Mouse (Mus musculus) C2C12 (cell line): ENCODE measurements around the gene Tnfaip2.

Experiments
- CEBPB ChIP-seq: IDR thresholded peaks from one replicate; pipeline ENCODE4 v1.6.1; 2011; ENCODE audit warnings: low read depth, mild to moderate bottlenecking, control low read depth, moderate library complexity
- CTCF ChIP-seq: IDR thresholded peaks from one replicate; pipeline ENCODE4 v1.5.1; 2011; ENCODE audit not compliant: control insufficient read depth, insufficient read depth, insufficient read length
- MAX ChIP-seq: IDR thresholded peaks from one replicate; pipeline ENCODE4 v1.6.1; 2011; ENCODE audit warnings: mild to moderate bottlenecking, control low read depth
- MYOD1 ChIP-seq: IDR thresholded peaks from one replicate; pipeline ENCODE4 v1.6.1; 2011; ENCODE audit warnings: low read depth; ENCODE audit not compliant: control insufficient read depth, insufficient read length
- MYOG ChIP-seq: IDR thresholded peaks from one replicate; pipeline ENCODE4 v1.6.1; 2011; ENCODE audit not compliant: control insufficient read depth, insufficient read length; ENCODE audit errors: extremely low read depth
- USF1 ChIP-seq: IDR thresholded peaks from one replicate; pipeline ENCODE4 v1.6.1; 2011; ENCODE audit warnings: low read depth, mild to moderate bottlenecking, control low read depth, moderate library complexity

DNA sequence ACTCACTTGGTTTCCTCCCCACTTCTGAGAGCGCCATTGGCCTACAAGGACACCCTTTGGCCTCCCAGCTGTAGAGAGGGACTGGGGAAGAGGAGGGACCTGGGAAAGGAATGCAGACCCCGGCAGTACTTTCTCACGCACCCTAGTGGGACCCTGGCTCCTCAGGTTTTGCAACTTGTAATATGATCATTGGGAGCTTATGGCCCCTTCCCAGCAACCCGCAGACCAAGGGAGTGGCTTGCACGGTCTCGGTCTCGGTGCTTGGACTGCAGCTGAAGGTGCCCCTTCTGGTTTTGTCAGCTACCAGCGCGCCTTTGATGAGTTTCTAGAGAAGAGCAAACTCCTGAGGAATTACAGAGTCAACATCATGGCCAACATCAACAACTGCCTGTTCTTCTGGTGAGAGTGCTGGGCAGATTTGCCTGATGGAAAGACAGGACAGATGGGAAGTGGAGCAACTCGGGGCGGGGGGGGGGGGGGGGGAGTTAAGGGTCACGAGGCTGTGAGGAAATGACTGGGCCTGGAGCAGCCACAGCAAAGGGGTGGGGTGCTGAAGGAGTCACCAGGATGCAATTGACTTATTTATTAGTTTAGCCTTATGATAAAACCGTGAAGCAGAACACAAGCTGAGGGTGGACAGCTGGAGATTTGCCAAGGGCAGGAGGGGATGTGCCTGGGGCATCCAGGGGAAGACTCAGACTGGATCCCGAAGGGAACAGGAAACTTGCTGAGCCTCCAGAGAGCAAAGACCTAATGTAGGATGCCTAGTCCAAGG is 6.8 kb downstream of the Tnfaip2 start:
- TF ChIP-seq MAX (no peak), CTCF (no peak), MYOD1 (no peak), USF1 (no peak), CEBPB (no peak), MYOG (no peak)
